Comparison of ENCODE assay signal across 46 mouse cellular contexts in genomic region chr2:155695316-155695715, GRCm38 (mm10). TPM values are rescaled to one million over a fixed set of nuclear protein-coding genes. Genes with fewer than 3 reads are reported as not detected.
"Had no signal": no experiment of that assay in that cellular context is flagged by ENCODE, and none has a peak within 500 bp of the region (broad histone marks: within the 10 kb centered on the region; RNA-seq: fewer than 3 reads in every experiment).

No protein-coding gene starts in this region.

- ATAC-seq: liver, postnatal 0 days; lung, postnatal 0 days; midbrain, embryonic 13.5 days; midbrain, embryonic 15.5 days; midbrain, embryonic 16.5 days had no signal

- H3K9me3 ChIP-seq: limb, embryonic 10.5 days; limb, embryonic 12.5 days; limb, embryonic 13.5 days; limb, embryonic 15.5 days; liver, embryonic 13.5 days; liver, embryonic 15.5 days; lung, embryonic 15.5 days; megakaryocyte, embryonic 14.5 days; midbrain, embryonic 10.5 days; midbrain, embryonic 12.5 days; midbrain, embryonic 13.5 days; midbrain, embryonic 15.5 days; neural tube, embryonic 12.5 days had no signal

- H3K27me3 ChIP-seq: limb, embryonic 12.5 days; limb, embryonic 13.5 days; limb, embryonic 15.5 days; liver, embryonic 13.5 days; liver, embryonic 15.5 days; lung, embryonic 15.5 days; midbrain, embryonic 12.5 days; midbrain, embryonic 13.5 days; midbrain, embryonic 15.5 days; neural tube, embryonic 12.5 days had no signal

- H3K27ac ChIP-seq: limb, embryonic 10.5 days; limb, embryonic 12.5 days; limb, embryonic 13.5 days; limb, embryonic 15.5 days; liver, embryonic 13.5 days; liver, embryonic 14.5 days; liver, embryonic 15.5 days; lung, embryonic 15.5 days; macrophage; midbrain, embryonic 10.5 days; midbrain, embryonic 12.5 days; midbrain, embryonic 13.5 days; midbrain, embryonic 15.5 days; neural tube, embryonic 12.5 days had no signal

- H3K9ac ChIP-seq: limb, embryonic 12.5 days; limb, embryonic 13.5 days; limb, embryonic 15.5 days; liver, embryonic 13.5 days; liver, embryonic 14.5 days; liver, embryonic 15.5 days; liver, postnatal 0 days; lung, embryonic 14.5 days; lung, embryonic 15.5 days; midbrain, embryonic 12.5 days; midbrain, embryonic 13.5 days; midbrain, embryonic 15.5 days; neural tube, embryonic 12.5 days had no signal

- H3K4me2 ChIP-seq: limb, embryonic 12.5 days; limb, embryonic 13.5 days; limb, embryonic 15.5 days; liver, embryonic 11.5 days; liver, embryonic 13.5 days; liver, embryonic 15.5 days; lung, embryonic 14.5 days; lung, embryonic 15.5 days; midbrain, embryonic 11.5 days; midbrain, embryonic 12.5 days; midbrain, embryonic 13.5 days; midbrain, embryonic 15.5 days; neural tube, embryonic 12.5 days had no signal

- H3K36me3 ChIP-seq: limb, embryonic 10.5 days; limb, embryonic 12.5 days; limb, embryonic 13.5 days; limb, embryonic 15.5 days; liver, embryonic 15.5 days; lung, embryonic 15.5 days; midbrain, embryonic 10.5 days; midbrain, embryonic 12.5 days; midbrain, embryonic 13.5 days; midbrain, embryonic 15.5 days; neural tube, embryonic 12.5 days had no signal

- DNase-seq: left cerebral cortex, postnatal 4 days; liver; liver, embryonic 13.5 days; liver, postnatal 0 days; lung, adult 18-20 months; lung, adult 2 months; lung, embryonic 14.5 days; lung, postnatal 10 days; lung, postnatal 14 days; lung, postnatal 36 days; lung, postnatal 4 days; midbrain, embryonic 14.5 days had no signal

- H3K4me3 ChIP-seq: limb, embryonic 10.5 days; limb, embryonic 12.5 days; limb, embryonic 13.5 days; limb, embryonic 15.5 days; liver, embryonic 13.5 days; liver, embryonic 15.5 days; lung, embryonic 15.5 days; megakaryocyte, embryonic 14.5 days; midbrain, embryonic 10.5 days; midbrain, embryonic 12.5 days; midbrain, embryonic 13.5 days; midbrain, embryonic 15.5 days; myocyte; neural tube, embryonic 12.5 days had no signal

RNA-seq across cellular contexts. Expression of gene Gm17581, which starts 40.4 kb away (rescaled TPM):
- total RNA-seq: left cerebral cortex, adult 8-10 months; left cerebral cortex, postnatal 10 days; left cerebral cortex, postnatal 14 days; left cerebral cortex, postnatal 25 days; left cerebral cortex, postnatal 36 days; left cerebral cortex, postnatal 4 days; megakaryocyte progenitor cell, adult 5-6 weeks; megakaryocyte, adult 5-6 weeks; megakaryocyte-erythroid progenitor cell, adult 5-6 weeks; midbrain, postnatal 0 days; monocyte, adult 5-6 weeks had no signal
- polyA plus RNA-seq: limb, embryonic 10.5 days; limb, embryonic 11.5 days; limb, embryonic 12.5 days; limb, embryonic 13.5 days; limb, embryonic 14.5 days; limb, embryonic 15.5 days; liver, embryonic 11.5 days; liver, embryonic 13.5 days; liver, embryonic 14.5 days; liver, embryonic 15.5 days; liver, embryonic 16.5 days; liver, postnatal 0 days; lung, adult 2 months; lung, embryonic 14.5 days; lung, embryonic 15.5 days; lung, embryonic 16.5 days; lung, postnatal 0 days; macrophage; midbrain, embryonic 10.5 days; midbrain, embryonic 11.5 days; midbrain, embryonic 12.5 days; midbrain, embryonic 13.5 days; midbrain, embryonic 14.5 days; midbrain, embryonic 15.5 days; midbrain, embryonic 16.5 days; midbrain, postnatal 0 days; myocyte; neural tube, embryonic 11.5 days; neural tube, embryonic 12.5 days had no signal

RNA-seq across cellular contexts. Expression of gene Procr, which starts 55.6 kb away (rescaled TPM):
- total RNA-seq: megakaryocyte-erythroid progenitor cell, adult 5-6 weeks; monocyte, adult 5-6 weeks had no signal
